Mouse (Mus musculus): ENCODE results near the gene 1810010H24Rik. TPM values are rescaled to one million over a fixed set of nuclear protein-coding genes. Genes with fewer than 3 reads are reported as not detected.

Gene 1810010H24Rik
- total and polyA plus RNA-seq, 3 experiments = 0.42 to 2.5 TPM; not detected in 1

DNA sequence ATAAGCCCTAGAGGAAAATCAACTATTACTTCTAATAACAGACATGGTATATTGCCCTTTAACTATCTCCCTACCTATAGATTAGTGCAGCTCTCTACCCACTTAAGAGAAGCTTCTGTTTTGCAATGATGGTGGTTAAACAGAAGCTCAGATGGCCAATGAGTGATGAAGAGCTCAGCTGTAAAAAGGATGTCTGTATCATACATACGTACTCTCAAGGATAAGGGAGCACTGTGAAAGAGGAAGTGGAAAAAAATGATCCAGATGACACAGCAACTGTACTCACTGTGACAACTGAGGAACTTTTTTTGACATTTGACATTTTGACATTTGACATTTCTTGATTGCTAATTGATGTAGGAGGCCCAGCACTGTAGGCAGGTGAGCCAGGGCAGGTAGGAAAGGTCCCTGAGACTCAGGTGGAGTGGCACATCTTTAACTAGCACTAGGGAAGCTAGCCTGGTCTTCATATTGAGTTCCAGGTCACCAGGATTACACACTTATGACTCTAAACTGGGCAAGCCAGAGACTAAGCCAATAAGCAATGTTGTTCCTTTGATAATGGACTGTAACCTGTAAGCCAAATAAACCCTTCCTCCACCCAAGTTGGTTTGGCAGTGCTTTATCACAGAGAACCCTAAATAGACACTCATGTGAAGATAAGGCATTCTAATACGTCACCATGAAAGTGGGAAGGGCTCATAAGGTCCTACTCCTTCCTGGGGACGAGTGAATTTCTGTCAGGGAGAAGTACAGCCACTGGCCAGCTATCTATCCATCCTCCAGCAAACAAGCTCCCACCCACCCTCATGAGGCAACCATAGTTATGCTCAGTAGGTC lies 31.0 kb upstream of the 1810010H24Rik start:
- DNase-seq (ENCODE audit: low read depth, low spot score) = peak; percentile 77
- no peaks in the 10 kb centered on the region for H3K9me3 ChIP-seq (replicated peaks; ENCODE audit: insufficient read depth, low read length)
- peaks cover 52 to 57% of the 10 kb centered on the region in 2 experiments for H3K36me3 ChIP-seq (ENCODE audit: control insufficient read depth in 1 of 2, insufficient read depth in 2 of 2, low read length in 2 of 2)
- H3K27me3 ChIP-seq (ENCODE audit: control insufficient read depth in 1 of 2, insufficient read depth in 2 of 2, low read length in 2 of 2) = no peaks in the 10 kb centered on the region
- peaks cover 50% of the 10 kb centered on the region for H3K79me2 ChIP-seq (ENCODE audit: control insufficient read depth, insufficient read depth, low read length, poor library complexity)
- no peak overlapping the region for H3K9ac ChIP-seq (ENCODE audit: control insufficient read depth, low read depth, low read length, poor library complexity, severe bottlenecking)
- H3K4me3 ChIP-seq (ENCODE audit: control insufficient read depth in 1 of 2, insufficient read depth in 1 of 2, low read depth in 2 of 2, low read length in 2 of 2) = no peak overlapping the region
- H3K27ac ChIP-seq (ENCODE audit: control insufficient read depth, low read depth, low read length) = 0 out of 2 replicates have a peak overlapping the region, but pooled peaks have one; percentile 16
- peaks cover 19 to 22% of the 10 kb centered on the region in 2 experiments for H3K4me1 ChIP-seq (ENCODE audit: control insufficient read depth in 1 of 2, insufficient read depth in 2 of 2, low read length in 2 of 2)
- TF ChIP-seq NRF1 (IDR thresholded peaks at IDR 0.05; ENCODE audit: insufficient read depth, low read depth, low read length, poor library complexity, severe bottlenecking) (no peak), NELFE (IDR thresholded peaks at IDR 0.05; ENCODE audit: low read depth, low read length) (no peak), TCF12 (IDR thresholded peaks at IDR 0.05; ENCODE audit: low read depth, low read length) (peak; percentile 59; the same call in 1 of the 2 replicates), E2F4 (IDR thresholded peaks at IDR 0.05; ENCODE audit: borderline replicate concordance, low read depth, low read length) (no peak), MYC (IDR thresholded peaks at IDR 0.05; ENCODE audit: low read depth, low read length) (0 out of 2 replicates have a peak, but pooled peaks have one; percentile 25), SIN3A (IDR thresholded peaks at IDR 0.05; ENCODE audit: low read length) (peak; percentile 84), MEF2A (IDR thresholded peaks at IDR 0.05; ENCODE audit: extremely low read depth, insufficient replicate concordance, low read depth, low read length, poor library complexity, severe bottlenecking) (peak; percentile 99), ETS1 (IDR thresholded peaks at IDR 0.05; ENCODE audit: low read depth, low read length) (peak; percentile 97), CTCF (IDR thresholded peaks at IDR 0.05 in 2 of 3, conservative IDR thresholded peaks at IDR 0.05 in 1 of 3; ENCODE audit: control insufficient read depth in 1 of 3, insufficient read depth in 1 of 3, low read depth in 2 of 3, low read length in 3 of 3, poor library complexity in 1 of 3, severe bottlenecking in 1 of 3) (no peak), EP300 (IDR thresholded peaks at IDR 0.05; ENCODE audit: low read depth in 1 of 2, low read length in 2 of 2) (peak; percentile 67 to 70; a peak in 3 of 4 replicates), RAD21 (IDR thresholded peaks at IDR 0.05; ENCODE audit: low read depth, low read length) (no peak), MAZ (IDR thresholded peaks at IDR 0.05; ENCODE audit: low read depth, low read length) (0 out of 2 replicates have a peak, but pooled peaks have one; percentile 13), ELF1 (IDR thresholded peaks at IDR 0.05; ENCODE audit: low read depth, low read length) (no peak), POLR2A (IDR thresholded peaks at IDR 0.05; ENCODE audit: control insufficient read depth in 1 of 2, insufficient read depth in 1 of 2, low read depth in 1 of 2, low read length in 2 of 2, poor library complexity in 1 of 2) (no peak; a peak in 1 of 4 replicates), CHD2 (IDR thresholded peaks at IDR 0.05; ENCODE audit: low read length) (no peak), MAFK (IDR thresholded peaks at IDR 0.05; ENCODE audit: borderline replicate concordance, low read depth, low read length) (0 out of 2 replicates have a peak, but pooled peaks have one; percentile 29), TAL1 (IDR thresholded peaks at IDR 0.05; ENCODE audit: low read length) (no peak), ZNF384 (IDR thresholded peaks at IDR 0.05; ENCODE audit: low read depth, low read length) (no peak; the same call in none of the 2 replicates), POLR2AphosphoS2 (IDR thresholded peaks at IDR 0.05; ENCODE audit: low read length) (peak; percentile 18), MYB (IDR thresholded peaks at IDR 0.05; ENCODE audit: low read depth, low read length) (no peak), UBTF (IDR thresholded peaks at IDR 0.05; ENCODE audit: borderline replicate concordance, insufficient read depth, low read depth, low read length) (no peak), POLR2AphosphoS5 (IDR thresholded peaks at IDR 0.05; ENCODE audit: borderline replicate concordance, low read depth, low read length) (no peak), ZMIZ1 (IDR thresholded peaks at IDR 0.05; ENCODE audit: low read depth, low read length) (0 out of 2 replicates have a peak, but pooled peaks have one; percentile 17), MAX (IDR thresholded peaks at IDR 0.05; ENCODE audit: low read length) (no peak; the same call in 1 of the 2 replicates), USF1 (IDR thresholded peaks at IDR 0.05; ENCODE audit: low read depth, low read length) (no peak), BHLHE40 (IDR thresholded peaks at IDR 0.05; ENCODE audit: borderline replicate concordance, low read depth, low read length) (peak; percentile 24; the same call in 1 of the 2 replicates), TBP (IDR thresholded peaks at IDR 0.05; ENCODE audit: low read depth, low read length) (peak; percentile 46; the same call in 1 of the 2 replicates), KAT2A (conservative IDR thresholded peaks at IDR 0.05; ENCODE audit: low read depth, low read length) (no peak), JUND (IDR thresholded peaks at IDR 0.05; ENCODE audit: low read depth, low read length) (no peak), GABPA (IDR thresholded peaks at IDR 0.05; ENCODE audit: low read depth, low read length) (0 out of 2 replicates have a peak, but pooled peaks have one; percentile 50), HCFC1 (IDR thresholded peaks at IDR 0.05; ENCODE audit: low read depth, low read length) (peak; percentile 56; the same call in 1 of the 2 replicates), ZKSCAN1 (IDR thresholded peaks at IDR 0.05; ENCODE audit: low read depth, low read length) (no peak), USF2 (IDR thresholded peaks at IDR 0.05; ENCODE audit: borderline replicate concordance in 1 of 2, insufficient read depth in 1 of 2, low read depth in 1 of 2, low read length in 2 of 2) (no peak), ZC3H11A (IDR thresholded peaks at IDR 0.05; ENCODE audit: low read depth, low read length) (no peak)

Data from MEL (cell line).